Mouse (Mus musculus) pancreas, adult 10 weeks (tissue): Measurements from ENCODE around the gene Olfr215. TPM values are rescaled to one million over a fixed set of nuclear protein-coding genes. Genes with fewer than 3 reads are reported as not detected.

Experiments used
- polyA plus RNA-seq: library from polyadenylated mRNA; stranded (reverse); fragments of 350-450 nt; fragmentation: Illumina TruSeq; extraction: RNeasy Lipid Tissue Mini Kit (QIAGEN cat#74804); gene quantifications from one replicate; pipeline ENCODE4 v1.2.3, GENCODE M21; 2015; ENCODE audit warnings: low read depth, low replicate concordance; ENCODE audit not compliant: insufficient read depth

Gene Olfr215
- polyA plus RNA-seq: not detected

GRCm38 (mm10) chr6:116584095-116584494, at the start of gene Olfr215:
Olfr215 (minus strand) TSS chr6:116584195.

GRCm38 (mm10) chr6:116628539-116629171, 44.7 kb upstream of the Olfr215 start, which contains the start of gene Zfp422:
Zfp422 (minus strand) TSS chr6:116628999.

GRCm38 (mm10) chr6:116553935-116554334, 30.1 kb downstream of the Olfr215 start, which contains the start of gene Olfr214:
Olfr214 (plus strand) TSS chr6:116554235.

GRCm38 (mm10) chr6:116550841-116551240, 33.2 kb downstream of the Olfr215 start, which contains the start of gene Gm5580:
Gm5580 (plus strand) TSS chr6:116551141.

GRCm38 (mm10) chr6:116538156-116538555, 45.8 kb downstream of the Olfr215 start, which contains the start of gene Olfr213:
Olfr213 (plus strand) TSS chr6:116538456.

Other genes with a start within 250 kb of the Olfr215 start
- 15.3 TPM for gene March8, start 246.2 kb downstream of the Olfr215 start, polyA plus RNA-seq
- gene Alox5, start 123.0 kb downstream of the Olfr215 start, polyA plus RNA-seq: 2.1 TPM
- not detected for gene Olfr211, start 95.1 kb downstream of the Olfr215 start, polyA plus RNA-seq
- gene Olfr212, start 77.7 kb downstream of the Olfr215 start, polyA plus RNA-seq: not detected
- gene Olfr213, start 45.7 kb downstream of the Olfr215 start, polyA plus RNA-seq: not detected
- gene Gm5580, start 33.1 kb downstream of the Olfr215 start, polyA plus RNA-seq: not detected
- not detected for gene Olfr214, start 30.0 kb downstream of the Olfr215 start, polyA plus RNA-seq
- 5.4 TPM for gene Zfp422, start 44.8 kb upstream of the Olfr215 start, polyA plus RNA-seq
- 5.3 TPM for gene Depp1, start 66.4 kb upstream of the Olfr215 start, polyA plus RNA-seq
- gene Rassf4, start 89.8 kb upstream of the Olfr215 start, polyA plus RNA-seq: 2.7 TPM
- gene Tmem72, start 132.7 kb upstream of the Olfr215 start, polyA plus RNA-seq: not detected